Mouse (Mus musculus): Measurements from ENCODE around the gene Erlin1.

DNA sequence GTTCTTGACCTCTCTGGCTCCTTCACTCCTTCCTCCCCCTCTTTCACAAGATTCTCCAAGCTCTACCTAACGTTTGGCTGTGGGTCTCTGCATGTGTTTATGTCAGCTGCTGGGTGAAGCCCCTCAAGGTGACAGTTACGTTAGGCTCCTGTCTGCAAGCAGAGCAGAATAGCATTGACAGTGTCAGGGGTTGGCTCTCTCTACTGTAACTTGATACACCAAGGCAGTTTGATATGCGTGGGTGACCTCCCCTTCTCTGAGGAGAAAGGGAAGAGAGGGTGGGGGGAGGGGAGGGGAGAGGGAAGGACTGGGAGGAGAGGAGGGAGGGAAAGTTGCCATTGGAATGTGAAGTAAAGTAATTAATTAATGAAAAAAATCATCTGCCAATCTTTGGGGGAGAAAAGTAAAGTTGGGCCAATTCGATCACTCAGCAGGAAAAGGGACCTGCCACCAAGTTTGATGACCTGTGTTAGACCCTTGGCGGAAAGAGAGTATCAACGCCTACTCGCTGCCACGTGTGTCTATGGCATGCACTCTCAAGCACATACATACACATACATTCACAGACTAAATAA, 42.5 kb downstream of the Erlin1 start:
- TF ChIP-seq CTCF (IDR thresholded peaks at IDR 0.05; ENCODE audit: control insufficient read depth, insufficient read depth, insufficient read length) (no peak), MAX (IDR thresholded peaks at IDR 0.05) (no peak), USF1 (IDR thresholded peaks at IDR 0.05; ENCODE audit: low read depth) (no peak), FOSL1 (IDR thresholded peaks at IDR 0.05; ENCODE audit: insufficient read depth, low read length, poor library complexity, severe bottlenecking) (no peak), MYOG (IDR thresholded peaks at IDR 0.05; ENCODE audit: control insufficient read depth, extremely low read depth, insufficient read length) (no peak)
